Mouse (Mus musculus): ENCODE data around the gene Kdm6b.
A peak's percentile ranks its signal among the peaks of the same experiment; 100 is the strongest.

The Kdm6b gene

GRCm38 (mm10) chr11:69386758-69387157 is 26.7 kb downstream of the Kdm6b start:
- DNase-seq, result no peak

GRCm38 (mm10) chr11:69384979-69385378 is 28.5 kb downstream of the Kdm6b start:
- DNase-seq, result no peak

- DNase-seq, result no peak
Observed at GRCm38 (mm10) chr11:69382478-69383105, 30.9 kb downstream of the Kdm6b start.

GRCm38 (mm10) chr11:69381356-69381755 is 32.1 kb downstream of the Kdm6b start:
- DNase-seq, result no peak

GRCm38 (mm10) chr11:69379600-69379999 is 33.9 kb downstream of the Kdm6b start:
- no peak for DNase-seq

- DNase-seq, result no peak
Observed at GRCm38 (mm10) chr11:69377766-69378165, 35.7 kb downstream of the Kdm6b start.

- DNase-seq, result no peak
Observed at GRCm38 (mm10) chr11:69375646-69376045, 37.8 kb downstream of the Kdm6b start.

GRCm38 (mm10) chr11:69373223-69373965 is 40.1 kb downstream of the Kdm6b start:
- DNase-seq, result no peak

GRCm38 (mm10) chr11:69372780-69373170 is 40.7 kb downstream of the Kdm6b start:
- DNase-seq, result peak; percentile 60

GRCm38 (mm10) chr11:69372056-69372779 is 41.3 kb downstream of the Kdm6b start:
- no peak for DNase-seq

GRCm38 (mm10) chr11:69371601-69372000 is 41.9 kb downstream of the Kdm6b start:
- DNase-seq, result no peak

- no peak for DNase-seq
Observed at GRCm38 (mm10) chr11:69370817-69371215, 42.7 kb downstream of the Kdm6b start.

GRCm38 (mm10) chr11:69369990-69370816 is 43.3 kb downstream of the Kdm6b start:
- DNase-seq, result no peak

GRCm38 (mm10) chr11:69369215-69369989 is 44.1 kb downstream of the Kdm6b start, which contains the start of gene Chd3:
Gene Chd3 (minus strand): TSS chr11:69369406.
- no peak for DNase-seq

GRCm38 (mm10) chr11:69368356-69369214 is 44.9 kb downstream of the Kdm6b start:
- peak; percentile 42 for DNase-seq

GRCm38 (mm10) chr11:69367616-69368355 is 45.7 kb downstream of the Kdm6b start:
- DNase-seq, result peak; percentile 48

- peak; percentile 73 for DNase-seq
Observed at GRCm38 (mm10) chr11:69366855-69367615, 46.4 kb downstream of the Kdm6b start.

GRCm38 (mm10) chr11:69366157-69366854 is 47.2 kb downstream of the Kdm6b start:
- peak; percentile 98 for DNase-seq

- peak; percentile 54 for DNase-seq
Observed at GRCm38 (mm10) chr11:69365722-69366121, 47.8 kb downstream of the Kdm6b start.
